Mouse (Mus musculus): ENCODE data around the gene Olfr1330.
"Not testable (repeated sequence)": the region's sequence is repeated elsewhere in the genome, so short reads cannot be mapped to it uniquely, and the experiment has no call there.

The Olfr1330 gene

DNA sequence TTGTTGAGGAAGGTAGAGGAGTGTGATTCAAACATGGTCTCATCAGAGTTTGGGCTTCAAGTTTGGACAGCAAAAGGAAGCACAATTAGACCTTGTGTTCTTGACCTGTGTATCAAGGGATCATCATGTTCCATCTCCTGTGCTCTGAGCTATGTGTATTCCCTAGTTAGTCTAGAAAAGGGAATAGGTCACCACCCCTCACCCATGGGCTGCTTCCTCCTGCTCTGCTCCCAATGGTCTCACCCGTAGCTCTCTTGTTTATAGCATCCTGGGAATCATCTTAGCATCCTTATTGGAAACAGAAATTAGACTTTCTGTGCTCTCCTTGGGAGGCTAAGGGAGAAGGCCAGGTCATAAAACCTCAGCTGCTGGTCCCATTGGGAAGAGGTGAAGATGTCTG lies at the start of gene Olfr1330:
Olfr1330 (plus strand) TSS at position 301 of the 400 bp plus-strand sequence.
- DNase-seq (ENCODE audit: low spot score): no peak

DNA sequence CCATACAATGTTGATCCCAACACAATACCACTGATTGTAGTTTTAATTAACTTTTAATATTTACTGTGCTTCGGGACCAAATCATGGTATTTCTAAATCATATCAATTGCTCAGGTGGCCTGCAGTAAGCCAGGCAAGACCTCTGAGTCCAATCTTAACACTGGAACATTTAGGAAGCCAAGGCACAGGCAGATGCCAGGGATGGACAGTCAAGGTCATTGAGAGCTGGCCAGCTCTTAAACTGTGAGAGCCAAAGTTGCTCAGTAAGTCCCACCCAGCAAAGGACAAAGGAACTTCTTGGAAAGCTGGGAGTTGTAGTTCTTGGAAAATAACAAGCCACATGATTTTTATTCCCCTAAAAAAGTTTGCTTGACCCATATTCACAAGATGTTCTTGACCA lies 26.6 kb upstream of the Olfr1330 start:
- DNase-seq (ENCODE audit: low spot score): no peak

GRCm38 (mm10) chr4:118862704-118863103 lies 25.7 kb upstream of the Olfr1330 start:
- no peak for DNase-seq (ENCODE audit: low spot score)

DNA sequence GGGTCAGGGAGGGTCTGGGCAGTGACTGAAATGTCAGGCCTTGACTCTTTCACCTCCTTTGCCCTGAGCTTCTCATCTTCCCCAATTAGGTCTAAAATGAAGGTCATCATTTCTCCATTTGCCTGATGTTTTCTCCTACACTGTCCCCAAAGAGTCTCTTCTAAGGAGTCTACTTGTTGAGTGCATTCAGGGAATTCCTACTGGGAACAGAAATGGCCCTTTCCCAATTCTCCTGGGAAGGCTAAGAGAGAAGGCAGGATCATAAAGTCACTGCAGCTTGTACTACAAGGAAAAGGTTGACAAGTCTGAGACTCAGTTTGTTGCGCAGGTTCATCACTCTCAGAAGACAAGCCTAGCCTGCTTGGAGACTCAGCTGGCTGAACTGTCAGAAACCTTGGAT lies 24.0 kb upstream of the Olfr1330 start, which contains the start of gene Olfr1331:
Olfr1331 (plus strand) TSS at position 301 of the 400 bp plus-strand sequence.
- no peak for DNase-seq (ENCODE audit: low spot score)

- no peak for DNase-seq (ENCODE audit: low spot score)
Measured at GRCm38 (mm10) chr4:118867566-118867965, 20.8 kb upstream of the Olfr1330 start.

DNA sequence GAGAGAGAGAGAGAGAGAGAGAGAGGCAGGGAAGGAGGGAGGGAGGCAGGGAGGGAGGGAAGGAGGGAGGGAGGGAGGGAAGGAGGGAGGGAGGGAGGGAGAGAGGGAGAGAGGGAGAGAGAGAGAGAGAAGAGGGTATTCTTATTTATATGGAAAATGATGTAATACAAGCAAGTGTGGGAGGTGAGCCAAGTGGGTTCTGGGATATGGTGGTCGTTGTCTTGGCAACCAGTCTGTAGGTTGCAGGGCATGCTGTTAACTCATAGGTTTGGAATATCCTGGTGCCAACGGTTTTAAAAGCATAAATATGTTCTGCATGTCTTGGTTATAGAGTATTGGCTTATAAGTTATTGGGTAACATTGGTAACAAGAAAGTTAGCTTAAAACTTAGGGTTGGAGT lies 13.6 kb downstream of the Olfr1330 start:
- DNase-seq (ENCODE audit: low spot score): no peak

DNA sequence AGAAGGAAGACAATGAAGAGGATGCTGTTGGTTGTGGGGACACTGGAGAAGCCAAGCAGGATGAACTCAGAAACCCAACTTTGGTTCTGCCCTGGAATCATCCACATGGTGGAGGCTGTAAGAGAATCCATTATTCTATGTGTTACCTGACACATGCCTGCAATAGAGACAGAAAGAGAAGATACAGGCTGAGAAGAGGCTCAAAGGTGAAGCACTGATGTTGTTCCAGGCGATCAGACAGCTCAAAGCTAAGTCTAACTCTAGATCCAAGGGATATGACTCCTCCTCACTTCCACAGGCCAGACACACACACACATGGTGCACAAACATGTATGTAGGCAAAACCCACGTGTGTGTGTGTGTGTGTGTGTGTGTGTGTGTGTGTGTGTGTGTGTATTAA lies 29.0 kb downstream of the Olfr1330 start, which contains the start of gene Olfr1329:
Olfr1329 (minus strand) TSS at position 101 of the 400 bp plus-strand sequence.
- DNase-seq (ENCODE audit: low spot score): not testable (repeated sequence)

DNA sequence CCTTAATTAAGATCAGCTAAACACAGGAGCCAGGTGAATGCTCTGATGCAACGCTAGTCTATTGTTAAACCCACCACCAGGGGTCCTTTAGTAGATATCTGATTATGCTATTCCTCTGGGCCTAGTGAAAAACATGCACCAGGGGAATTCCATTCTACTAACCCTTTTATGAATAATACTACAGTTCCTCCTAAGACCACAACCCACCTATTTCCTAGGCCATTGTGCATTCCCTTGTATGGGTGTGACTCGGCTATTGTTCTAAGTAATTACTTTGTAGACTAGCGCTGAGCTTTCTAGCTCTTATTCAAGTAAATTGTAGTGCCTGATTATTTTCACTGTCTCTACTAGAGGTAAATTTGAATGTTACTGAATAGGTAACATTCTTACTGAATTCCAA lies 42.9 kb downstream of the Olfr1330 start:
- DNase-seq (ENCODE audit: low spot score): not testable (repeated sequence)

DNA sequence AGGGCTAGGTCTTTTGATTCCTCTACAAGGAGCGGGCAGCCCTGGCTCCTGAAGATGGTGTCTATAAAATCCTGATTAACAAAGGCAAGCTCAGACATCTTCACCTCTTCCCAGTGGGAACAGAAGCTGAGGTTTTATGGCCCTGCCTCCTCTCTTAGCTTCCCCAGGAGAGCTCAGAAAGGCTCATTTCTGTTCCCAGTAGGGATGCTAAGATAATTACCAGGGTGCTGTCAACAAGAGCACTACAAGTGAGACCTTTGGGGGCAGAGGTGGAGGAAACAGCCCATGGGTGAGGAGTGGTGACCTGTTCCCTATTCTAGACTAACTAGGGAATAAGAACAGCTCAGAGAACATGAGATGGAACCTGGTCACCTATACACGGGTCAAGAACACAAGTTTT lies 50.1 kb downstream of the Olfr1330 start, which contains the start of gene Olfr1328:
Olfr1328 (minus strand) TSS at position 101 of the 400 bp plus-strand sequence.
- no peak for DNase-seq (ENCODE audit: low spot score)

Measured in yolk sac, embryonic 10.5 days (tissue).